Mouse (Mus musculus) lung, embryonic 16.5 days (tissue): ENCODE results near the gene Abcc3. TPM values are rescaled to one million over a fixed set of nuclear protein-coding genes. Genes with fewer than 3 reads are reported as not detected.

Experiments
- ATAC-seq: fragments of 200-750 bp; cut with Nextera tagmentation; 2 replicates; pipeline ENCODE4 v1.8.0; 2017; ENCODE audit warnings: low read depth, mild to moderate bottlenecking, moderate library complexity
- H3K27ac ChIP-seq: fragments of 300-500 bp; sonication (generic); 2 replicates; pipeline ENCODE4 v1.5.1; 2014; ENCODE audit warnings: mild to moderate bottlenecking, control low read depth, low read length
- H3K27me3 ChIP-seq: fragments of 300-500 bp; sonication (generic); 2 replicates; pipeline ENCODE4 v1.6.1; 2014; ENCODE audit warnings: low read depth, low read length, mixed read lengths; ENCODE audit not compliant: control insufficient read depth, insufficient read depth
- H3K36me3 ChIP-seq: fragments of 300-500 bp; sonication (generic); 2 replicates; pipeline ENCODE4 v1.6.1; 2014; ENCODE audit warnings: low read length; ENCODE audit not compliant: control insufficient read depth, insufficient read depth
- H3K4me1 ChIP-seq: fragments of 300-500 bp; sonication (generic); replicated peaks from 2 replicates; pipeline ENCODE4 v1.6.1; 2014; ENCODE audit warnings: low read length, mixed read lengths; ENCODE audit not compliant: control insufficient read depth, insufficient read depth
- H3K4me2 ChIP-seq: fragments of 300-500 bp; sonication (generic); 2 replicates; pipeline ENCODE4 v1.6.1; 2014; ENCODE audit warnings: low read depth, low read length, control low read depth
- H3K4me3 ChIP-seq: fragments of 300-500 bp; sonication (generic); 2 replicates; pipeline ENCODE4 v1.5.1; 2014; ENCODE audit warnings: mild to moderate bottlenecking, low read length, control low read depth
- H3K9ac ChIP-seq: fragments of 300-500 bp; sonication (generic); 2 replicates; pipeline ENCODE4 v1.6.1; 2014; ENCODE audit warnings: low read length, control low read depth
- H3K9me3 ChIP-seq: fragments of 300-500 bp; sonication (generic); 2 replicates; pipeline ENCODE4 v1.6.1; 2016; ENCODE audit warnings: low read length; ENCODE audit not compliant: control insufficient read depth
- WGBS: fragments of 180-500 bp; shearing (Covaris S2); extraction: QIAGEN DNeasy Blood & Tissue Kit; methylation state at CpG from one replicate; pipeline ENCODE4 v1.1.7; 2014; 5-methylcytosine and 5-hydroxymethylcytosine counted together
- polyA plus RNA-seq: library from polyadenylated mRNA; unstranded; fragments of >200 nt; fragmentation: Nextera tagmentation; extraction: Ambion mirVana; gene quantifications from 2 replicates; pipeline ENCODE4 v1.2.1, GENCODE M21; 2015

Gene Abcc3
- polyA plus RNA-seq, 1 experiment from 2014 or later: 4.0 TPM

DNA sequence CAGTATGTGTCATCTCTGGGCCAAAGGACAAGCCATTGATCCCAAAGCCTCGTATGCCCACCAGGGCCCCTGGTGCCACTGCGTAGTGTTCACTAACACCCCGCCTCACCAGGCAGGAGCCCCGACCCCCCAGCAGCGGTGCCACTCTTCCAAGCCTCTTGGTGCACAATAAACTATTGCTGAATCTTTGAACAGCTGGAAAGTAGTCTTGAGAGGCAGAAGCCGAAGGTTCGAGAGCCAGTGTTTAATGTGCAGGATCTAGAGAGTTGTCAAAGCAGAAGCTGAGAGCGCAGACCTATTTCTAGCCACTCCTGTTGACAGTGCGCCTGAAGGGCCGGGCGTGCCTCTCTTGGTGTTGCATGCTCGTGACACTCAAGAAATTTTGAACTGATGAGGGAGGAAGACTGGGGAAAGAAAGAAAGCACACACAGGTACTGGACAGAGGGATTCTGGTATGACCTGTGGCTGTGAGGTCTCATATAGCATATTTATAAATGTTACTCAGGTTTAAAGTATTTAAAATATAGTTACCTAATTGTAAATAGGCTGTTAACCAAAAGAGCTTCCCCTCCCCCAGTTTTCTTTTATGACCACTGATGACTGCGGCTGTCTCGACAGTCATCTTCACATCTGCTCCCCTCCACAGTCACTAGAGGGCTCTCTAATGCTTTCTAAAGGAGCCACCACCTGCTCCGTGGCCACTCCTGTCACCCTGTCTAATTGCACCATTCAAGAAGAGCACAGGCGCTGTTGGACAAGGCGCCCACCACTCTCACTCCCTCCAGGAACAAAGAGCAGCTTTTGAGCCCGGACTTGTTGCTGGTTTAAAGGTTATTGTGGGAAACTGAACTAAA is 52.8 kb downstream of the Abcc3 start:
- H3K27ac ChIP-seq: no peak overlapping the region
- H3K4me3 ChIP-seq: no peak overlapping the region
- no peak overlapping the region for H3K9ac ChIP-seq
- no peaks in the 10 kb centered on the region for H3K27me3 ChIP-seq
- peaks cover 18% of the 10 kb centered on the region for H3K4me1 ChIP-seq
- WGBS: 49% methylated on average over 18 of the region's 18 CpGs
- H3K36me3 ChIP-seq: peaks cover 23% of the 10 kb centered on the region
- ATAC-seq: peak; percentile 56
- no peak overlapping the region for H3K4me2 ChIP-seq
- no peaks in the 10 kb centered on the region for H3K9me3 ChIP-seq

DNA sequence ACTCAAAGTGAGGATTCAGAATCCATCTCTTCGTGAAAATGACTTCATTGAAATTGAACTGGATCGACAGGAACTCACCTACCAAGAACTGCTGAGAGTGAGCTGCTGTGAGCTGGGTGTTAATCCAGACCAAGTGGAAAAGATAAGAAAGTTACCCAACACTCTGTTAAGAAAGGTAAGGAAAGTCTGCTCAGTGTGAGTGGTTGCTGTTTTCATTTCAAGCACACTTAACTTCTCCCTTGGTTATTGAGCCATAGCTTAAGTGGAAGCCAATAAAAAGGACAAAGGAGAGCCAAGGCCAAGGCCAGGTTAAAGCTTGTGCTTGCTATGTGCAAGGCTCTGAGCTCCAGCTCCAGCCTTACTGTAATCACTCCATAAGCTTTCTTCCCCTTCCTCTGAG is 54.5 kb downstream of the Abcc3 start:
- no peaks in the 10 kb centered on the region for H3K9me3 ChIP-seq
- ATAC-seq: peak; percentile 11; the same call in 1 of the 2 replicates
- 61% methylated on average over 2 of the region's 2 CpGs for WGBS
- H3K9ac ChIP-seq: no peak overlapping the region
- peak overlapping the region; percentile 65 for H3K27ac ChIP-seq
- H3K27me3 ChIP-seq: no peaks in the 10 kb centered on the region
- H3K36me3 ChIP-seq: peaks cover 28% of the 10 kb centered on the region
- no peak overlapping the region for H3K4me3 ChIP-seq
- H3K4me2 ChIP-seq: no peak overlapping the region
- H3K4me1 ChIP-seq: peaks cover 13% of the 10 kb centered on the region

GRCm38 (mm10) chr11:94336551-94336950 is 56.2 kb downstream of the Abcc3 start:
- H3K36me3 ChIP-seq: peaks cover 28% of the 10 kb centered on the region
- no peak overlapping the region for H3K27ac ChIP-seq
- no peak overlapping the region for H3K4me2 ChIP-seq
- no peaks in the 10 kb centered on the region for H3K27me3 ChIP-seq
- no peak for ATAC-seq
- no peaks in the 10 kb centered on the region for H3K9me3 ChIP-seq
- H3K9ac ChIP-seq: no peak overlapping the region
- H3K4me1 ChIP-seq: peaks cover 2% of the 10 kb centered on the region; the same call in 1 of the 2 replicates
- no peak overlapping the region for H3K4me3 ChIP-seq

- no peaks in the 10 kb centered on the region for H3K27me3 ChIP-seq
- H3K9me3 ChIP-seq: no peaks in the 10 kb centered on the region
- H3K27ac ChIP-seq: no peak overlapping the region
- peaks cover 24% of the 10 kb centered on the region for H3K36me3 ChIP-seq
- H3K4me1 ChIP-seq: peaks cover 12% of the 10 kb centered on the region
- WGBS: 86% methylated on average over 8 of the region's 8 CpGs
- H3K4me3 ChIP-seq: no peak overlapping the region
- no peak for ATAC-seq
- no peak overlapping the region for H3K9ac ChIP-seq
- no peak overlapping the region for H3K4me2 ChIP-seq
Measured at GRCm38 (mm10) chr11:94334386-94334968, 58.3 kb downstream of the Abcc3 start.

GRCm38 (mm10) chr11:94332726-94333125 is 60.1 kb downstream of the Abcc3 start:
- Histone ChIP-seq H3K9me3 (no peaks in the 10 kb centered on the region), H3K4me1 (peaks cover 18% of the 10 kb centered on the region), H3K36me3 (peaks cover 14% of the 10 kb centered on the region), H3K27me3 (no peaks in the 10 kb centered on the region), H3K4me3 (no peak overlapping the region), H3K27ac (no peak overlapping the region), H3K9ac (no peak overlapping the region), H3K4me2 (no peak overlapping the region)
- 85% methylated on average over 6 of the region's 6 CpGs for whole genome bisulfite sequencing
- no peak for ATAC-seq

GRCm38 (mm10) chr11:94330211-94330610 is 62.6 kb downstream of the Abcc3 start:
- H3K27ac ChIP-seq: 0 out of 2 replicates have a peak overlapping the region, but pooled peaks have one; percentile 8
- H3K27me3 ChIP-seq: no peaks in the 10 kb centered on the region
- no peak overlapping the region for H3K4me2 ChIP-seq
- H3K36me3 ChIP-seq: peaks cover 7% of the 10 kb centered on the region
- H3K4me3 ChIP-seq: no peak overlapping the region
- no peaks in the 10 kb centered on the region for H3K9me3 ChIP-seq
- ATAC-seq: no peak
- 89% methylated on average over 3 of the region's 3 CpGs for WGBS
- H3K9ac ChIP-seq: no peak overlapping the region
- peaks cover 24% of the 10 kb centered on the region for H3K4me1 ChIP-seq

GRCm38 (mm10) chr11:94329270-94329891 is 63.4 kb downstream of the Abcc3 start:
- ATAC-seq: no peak
- H3K4me3 ChIP-seq: 0 out of 2 replicates have a peak overlapping the region, but pooled peaks have one; percentile 4
- no peaks in the 10 kb centered on the region for H3K27me3 ChIP-seq
- H3K9ac ChIP-seq: no peak overlapping the region
- 37% methylated on average over 4 of the region's 4 CpGs for WGBS
- peaks cover 24% of the 10 kb centered on the region for H3K4me1 ChIP-seq
- H3K36me3 ChIP-seq: peaks cover 1% of the 10 kb centered on the region
- H3K27ac ChIP-seq: peak overlapping the region; percentile 98
- H3K4me2 ChIP-seq: peak overlapping the region; percentile 75
- no peaks in the 10 kb centered on the region for H3K9me3 ChIP-seq

GRCm38 (mm10) chr11:94328644-94329025 is 64.2 kb downstream of the Abcc3 start:
- H3K27ac ChIP-seq: peak overlapping the region; percentile 98
- peak overlapping the region; percentile 93 for H3K9ac ChIP-seq
- no peaks in the 10 kb centered on the region for H3K36me3 ChIP-seq
- no peak for ATAC-seq
- no peaks in the 10 kb centered on the region for H3K27me3 ChIP-seq
- peak overlapping the region; percentile 87 for H3K4me3 ChIP-seq
- WGBS: 3% methylated on average over 10 of the region's 10 CpGs
- peaks cover 24% of the 10 kb centered on the region for H3K4me1 ChIP-seq
- no peaks in the 10 kb centered on the region for H3K9me3 ChIP-seq
- H3K4me2 ChIP-seq: peak overlapping the region; percentile 75
